ENCODE assay signal across 9 mouse cellular contexts in the genomic region with DNA sequence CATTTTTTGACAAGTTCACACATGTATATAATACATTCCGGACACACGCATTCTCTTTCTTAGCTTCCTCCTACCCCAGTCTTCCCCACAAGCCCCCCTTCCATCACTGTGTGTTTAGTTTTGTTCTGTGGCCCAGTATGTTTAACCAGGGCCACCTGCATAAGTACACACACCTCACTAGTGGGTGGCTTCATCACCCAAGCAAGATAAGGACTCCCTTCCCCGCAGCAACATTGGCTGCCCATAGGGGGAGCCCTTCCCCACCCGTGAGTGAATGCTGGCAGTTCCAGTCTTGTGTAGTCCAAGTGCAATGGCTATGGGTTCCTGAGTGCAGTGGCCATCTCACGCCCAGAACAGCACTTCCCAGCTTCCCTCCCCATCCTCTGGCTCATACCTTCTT. TPM values are rescaled to one million over a fixed set of nuclear protein-coding genes. Genes with fewer than 3 reads are reported as not detected.
DNase-seq lines count a peak whose midpoint lies in the region; ATAC-seq and TF ChIP-seq lines count a peak whose summit lies in the region.
"Had no signal": no experiment of that assay in that cellular context is flagged by ENCODE, and none has a peak within 500 bp of the region (broad histone marks: within the 10 kb centered on the region; RNA-seq: fewer than 3 reads in every experiment).

No protein-coding gene starts in this region.

- no peaks in the 10 kb centered on the region for H3K9me3 ChIP-seq in hindbrain, embryonic 10.5 days
- no peaks in the 10 kb centered on the region for H3K9me3 ChIP-seq in hindbrain, embryonic 12.5 days (replicated peaks)
- H3K9me3 ChIP-seq in liver, embryonic 12.5 days (replicated peaks) = no peaks in the 10 kb centered on the region

- no peak for TF ChIP-seq POLR2A in olfactory bulb, adult 2 months (IDR thresholded peaks at IDR 0.05; ENCODE audit: insufficient read depth, low read depth, low read length)

- WGBS in hindbrain, embryonic 10.5 days = 58% methylated on average over 5 of the region's 5 CpGs
- 60% methylated on average over 5 of the region's 5 CpGs for WGBS in hindbrain, embryonic 12.5 days
- whole genome bisulfite sequencing in liver, embryonic 12.5 days (ENCODE audit: insufficient replicate concordance) = 51% methylated on average over 5 of the region's 5 CpGs
- 50% methylated on average over 5 of the region's 5 CpGs for WGBS in olfactory bulb, adult 2 months

- H3K9ac ChIP-seq in hindbrain, embryonic 12.5 days = no peak overlapping the region
- H3K9ac ChIP-seq in liver, embryonic 12.5 days = no peak overlapping the region

- no peaks in the 10 kb centered on the region for H3K36me3 ChIP-seq in hindbrain, embryonic 10.5 days
- H3K36me3 ChIP-seq in hindbrain, embryonic 12.5 days = no peaks in the 10 kb centered on the region
- no peaks in the 10 kb centered on the region for H3K36me3 ChIP-seq in liver, embryonic 12.5 days

- DNase-seq in hindbrain, embryonic 10.5 days (ENCODE audit: low spot score) = peak; percentile 53
- peak; percentile 83 for DNase-seq in ES-CJ7 (ENCODE audit: low read depth, low spot score)
- peak; percentile 48 for DNase-seq in cerebellum, adult 9-10 months
- DNase-seq in frontal cortex, postnatal 36 days (ENCODE audit: low spot score in 2 of 2) = no peak

- peaks cover 4% of the 10 kb centered on the region; the same call in 1 of the 2 replicates for H3K4me1 ChIP-seq in hindbrain, embryonic 10.5 days (replicated peaks)
- 0 out of 2 replicates have a peak, but pooled peaks cover under 1% of the 10 kb centered on the region for H3K4me1 ChIP-seq in hindbrain, embryonic 12.5 days
- peaks cover 7% of the 10 kb centered on the region; the same call in 1 of the 2 replicates for H3K4me1 ChIP-seq in liver, embryonic 12.5 days
- peaks cover 16% of the 10 kb centered on the region for H3K4me1 ChIP-seq in olfactory bulb, adult 2 months (ENCODE audit: control insufficient read depth, insufficient read depth, low read length)

- peak; percentile 58; the same call in 1 of the 2 replicates for TF ChIP-seq CTCF in olfactory bulb, adult 2 months (IDR thresholded peaks at IDR 0.05; ENCODE audit: insufficient read depth, low read depth, low read length)

- H3K27ac ChIP-seq in hindbrain, embryonic 10.5 days = no peak overlapping the region
- H3K27ac ChIP-seq in hindbrain, embryonic 12.5 days = no peak overlapping the region
- H3K27ac ChIP-seq in liver, embryonic 12.5 days = no peak overlapping the region
- no peak overlapping the region for H3K27ac ChIP-seq in olfactory bulb, adult 2 months (ENCODE audit: insufficient read depth, low read depth, low read length)

- H3K4me2 ChIP-seq in hindbrain, embryonic 12.5 days (replicated peaks) = no peak overlapping the region
- peak overlapping the region; percentile 17; the same call in 1 of the 2 replicates for H3K4me2 ChIP-seq in liver, embryonic 12.5 days

- no peak; the same call in 1 of the 2 replicates for ATAC-seq in hindbrain, embryonic 12.5 days (ENCODE audit: low FRiP score)
- ATAC-seq in granulocyte monocyte progenitor cell, adult 5-6 weeks (replicated peaks; ENCODE audit: poor library complexity, severe bottlenecking) = peak; percentile 81
- no peak for ATAC-seq in liver, embryonic 12.5 days

- H3K27me3 ChIP-seq in hindbrain, embryonic 10.5 days (ENCODE audit: insufficient read depth, poor library complexity, severe bottlenecking) = 0 out of 2 replicates have a peak, but pooled peaks cover 3% of the 10 kb centered on the region
- H3K27me3 ChIP-seq in hindbrain, embryonic 12.5 days = no peaks in the 10 kb centered on the region
- H3K27me3 ChIP-seq in liver, embryonic 12.5 days (replicated peaks) = peaks cover 14% of the 10 kb centered on the region; the same call in 1 of the 2 replicates

- H3K4me3 ChIP-seq in hindbrain, embryonic 10.5 days = no peak overlapping the region
- H3K4me3 ChIP-seq in hindbrain, embryonic 12.5 days = no peak overlapping the region
- H3K4me3 ChIP-seq in liver, embryonic 12.5 days = no peak overlapping the region
- no peak overlapping the region for H3K4me3 ChIP-seq in olfactory bulb, adult 2 months (ENCODE audit: insufficient read depth, low read depth, low read length)
- H3K4me3 ChIP-seq: erythroblast, embryonic 14.5 days had no signal

RNA-seq across cellular contexts. Expression of gene Gucy2e, which starts 21.5 kb away (rescaled TPM):
- polyA plus RNA-seq in hindbrain, embryonic 10.5 days (2016; fragmentation: Nextera tagmentation; extraction: Ambion mirVana) = 0.06 and 0.09 TPM in 2 replicates
- polyA plus RNA-seq in hindbrain, embryonic 12.5 days (2016; fragmentation: Nextera tagmentation; extraction: Ambion mirVana) = 0.04 and 0.13 TPM in 2 replicates
- total RNA-seq in granulocyte monocyte progenitor cell, adult 5-6 weeks (2014; fragmentation: Nextera tagmentation) = not detected in 2 replicates
- not detected in 2 replicates for total RNA-seq in granulocyte monocyte progenitor cell, adult 5-6 weeks (2017)
- not detected in 2 replicates for polyA plus RNA-seq in liver, embryonic 12.5 days (2016; fragmentation: Nextera tagmentation; extraction: Ambion mirVana)
- not detected in 2 replicates for polyA plus RNA-seq in olfactory bulb, adult 2 months (2012; ENCODE audit: insufficient read depth, insufficient read length, low replicate concordance, missing spikeins)
- polyA plus RNA-seq: erythroblast, embryonic 14.5 days had no signal

Comparison
In these comparisons a context has a peak if more than half of its experiments do, and no peak if none do; other contexts are left out.
1. DNase-seq: peak in hindbrain, embryonic 10.5 days (single experiment), ES-CJ7 (single experiment) and cerebellum, adult 9-10 months (single experiment); none in frontal cortex, postnatal 36 days (0 of 2).